Mouse (Mus musculus) kidney, postnatal 14 days (tissue): ENCODE data around the gene Ccne1.

ENCODE experiments used
- DNase-seq: peaks from one replicate; pipeline ENCODE4 v3.0.0; 2022; ENCODE audit warnings: mixed read lengths

Gene Ccne1

DNA sequence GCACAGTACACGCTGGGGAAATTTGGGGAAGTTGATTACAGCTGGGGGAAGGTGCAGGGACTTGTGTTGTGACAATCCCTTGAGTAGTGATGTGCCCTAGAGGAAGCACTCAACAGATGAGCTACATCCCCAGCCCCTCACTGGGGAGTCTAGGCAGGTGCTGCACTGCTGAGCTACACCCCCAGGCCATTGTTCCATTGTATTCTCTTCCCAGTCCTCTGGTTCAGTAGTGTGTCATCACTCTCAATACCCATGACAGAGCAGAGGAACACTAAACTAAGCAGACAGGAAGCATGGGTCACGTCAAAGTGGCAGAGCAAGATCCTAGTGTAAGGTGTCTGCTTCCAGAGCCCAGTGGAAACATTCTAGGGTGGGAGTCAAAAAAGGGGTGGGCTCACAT lies 14.2 kb downstream of the Ccne1 start:
- DNase-seq, result no peak

DNA sequence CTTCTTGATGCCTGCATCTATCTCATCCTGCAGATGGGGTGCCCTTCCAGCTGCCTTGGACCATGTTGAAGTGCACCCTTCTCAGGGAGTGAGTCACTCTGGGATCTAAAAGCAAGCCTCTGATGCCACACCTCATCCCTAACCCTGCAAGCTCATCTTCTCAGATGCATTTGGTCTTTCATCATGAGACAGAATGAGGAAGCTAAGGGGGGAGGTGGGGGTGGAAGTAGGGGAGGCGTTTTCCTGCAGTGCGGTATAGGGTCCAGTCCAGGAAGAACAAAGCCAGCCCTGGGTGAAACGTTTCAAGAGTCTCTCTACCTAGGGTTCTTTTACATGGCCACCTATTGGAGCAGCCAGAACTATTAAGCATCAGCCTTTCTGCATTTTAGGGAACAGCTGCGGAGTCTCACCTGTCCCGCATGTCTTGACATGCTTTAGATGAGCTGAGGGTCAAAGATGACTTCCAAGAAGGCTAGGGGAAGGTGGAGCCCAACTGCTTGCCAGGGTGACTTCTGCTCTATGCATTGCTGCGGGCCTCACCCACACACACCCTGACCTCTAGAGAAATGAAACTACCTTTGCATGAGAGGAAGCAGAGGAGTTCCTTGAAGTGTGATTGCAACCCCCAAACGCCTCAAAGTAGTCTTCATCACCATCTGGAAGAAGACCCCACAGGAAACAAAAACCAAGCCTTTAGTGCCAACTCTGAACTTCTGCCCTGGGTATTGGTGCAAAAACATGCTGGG lies 17.2 kb downstream of the Ccne1 start:
- no peak for DNase-seq

DNA sequence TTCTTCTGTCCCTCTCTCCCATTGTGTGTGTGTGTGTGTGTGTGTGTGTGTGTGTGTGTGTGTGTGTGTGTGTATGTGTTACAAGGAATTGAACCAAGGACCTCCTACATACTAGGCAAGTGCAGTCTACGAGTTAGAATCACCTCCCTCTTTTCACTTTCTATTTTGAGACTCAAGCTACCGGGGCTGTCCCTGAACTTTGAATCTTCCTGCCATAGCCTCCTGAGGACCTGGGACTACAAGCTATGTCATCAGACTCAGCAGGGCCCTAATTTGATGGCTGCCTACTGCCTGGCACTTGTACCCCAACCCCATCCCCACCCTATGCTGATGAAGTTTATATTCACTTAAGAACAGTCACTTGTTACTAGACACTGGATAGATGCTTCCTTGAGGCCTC lies 18.9 kb downstream of the Ccne1 start:
- no peak for DNase-seq

DNA sequence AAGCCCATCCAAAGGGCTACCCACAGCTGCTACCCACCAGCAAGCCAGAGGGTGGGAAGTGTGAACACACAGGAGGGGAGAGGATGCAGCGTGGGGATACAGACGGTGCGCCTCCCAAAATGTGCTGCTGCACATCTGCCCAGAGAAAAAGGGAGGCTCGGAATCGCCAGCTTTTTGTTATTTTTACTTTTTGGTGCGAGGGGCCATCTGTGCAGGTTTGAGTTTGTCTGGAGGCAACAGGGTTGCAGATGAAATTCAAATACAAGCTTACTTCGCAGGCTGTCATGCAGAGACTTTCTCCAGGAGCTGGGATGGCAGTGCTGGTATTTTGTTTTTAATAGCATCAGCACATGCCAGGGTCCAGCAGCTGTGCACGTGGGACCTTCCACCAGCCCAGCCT lies 19.5 kb downstream of the Ccne1 start:
- no peak for DNase-seq

DNA sequence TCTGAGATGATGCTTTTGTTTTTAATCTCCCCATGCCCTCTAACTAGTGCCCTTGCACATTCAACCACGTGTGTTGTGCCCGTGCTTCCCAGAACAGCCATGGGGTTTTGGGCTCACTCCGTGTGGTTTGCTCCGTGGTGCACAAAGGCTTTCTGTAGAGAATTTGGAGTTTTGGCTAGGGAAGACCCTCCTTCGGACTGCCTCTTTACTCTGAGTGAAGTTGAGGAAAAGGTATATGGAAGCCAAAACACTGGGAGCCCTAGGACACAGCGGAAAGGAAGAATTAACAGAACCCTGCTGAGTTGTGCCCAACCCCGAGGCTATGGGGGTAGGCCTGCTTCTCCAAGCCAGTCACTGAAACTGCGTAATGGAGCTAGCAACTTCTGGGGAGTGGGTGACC lies 20.9 kb downstream of the Ccne1 start:
- no peak for DNase-seq

DNA sequence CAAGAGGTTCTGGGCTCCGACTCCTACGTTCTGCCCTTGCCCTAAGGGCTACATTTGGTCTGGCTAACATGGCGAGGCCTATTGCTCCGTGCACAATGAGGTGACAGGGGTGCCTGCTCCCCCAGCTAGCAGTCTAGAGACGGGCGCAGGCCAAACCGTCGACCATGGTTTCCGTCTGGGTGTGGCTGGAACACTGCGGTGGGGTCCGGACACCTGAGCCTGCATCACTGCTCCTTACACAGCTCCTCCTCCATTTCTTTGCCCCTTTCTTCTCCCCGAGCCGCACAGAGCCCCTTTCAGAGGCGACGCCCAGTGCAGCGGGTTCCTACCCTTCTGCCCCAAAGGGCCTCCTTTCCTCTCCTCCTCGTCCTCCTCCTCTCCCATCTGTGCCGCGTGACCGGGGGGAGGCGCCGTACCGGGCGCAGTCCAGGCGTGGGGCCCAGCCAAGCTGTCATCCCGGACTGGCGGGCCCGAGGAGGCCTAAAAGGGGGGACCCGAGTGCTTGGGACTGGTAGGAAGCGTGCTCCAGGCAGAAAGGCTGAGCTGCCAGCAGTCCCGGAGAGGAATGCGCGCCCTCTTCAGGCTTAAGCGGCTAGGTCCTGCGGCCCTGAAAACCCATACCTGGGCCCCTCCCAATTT lies 21.6 kb downstream of the Ccne1 start:
- peak; percentile 66 for DNase-seq

DNA sequence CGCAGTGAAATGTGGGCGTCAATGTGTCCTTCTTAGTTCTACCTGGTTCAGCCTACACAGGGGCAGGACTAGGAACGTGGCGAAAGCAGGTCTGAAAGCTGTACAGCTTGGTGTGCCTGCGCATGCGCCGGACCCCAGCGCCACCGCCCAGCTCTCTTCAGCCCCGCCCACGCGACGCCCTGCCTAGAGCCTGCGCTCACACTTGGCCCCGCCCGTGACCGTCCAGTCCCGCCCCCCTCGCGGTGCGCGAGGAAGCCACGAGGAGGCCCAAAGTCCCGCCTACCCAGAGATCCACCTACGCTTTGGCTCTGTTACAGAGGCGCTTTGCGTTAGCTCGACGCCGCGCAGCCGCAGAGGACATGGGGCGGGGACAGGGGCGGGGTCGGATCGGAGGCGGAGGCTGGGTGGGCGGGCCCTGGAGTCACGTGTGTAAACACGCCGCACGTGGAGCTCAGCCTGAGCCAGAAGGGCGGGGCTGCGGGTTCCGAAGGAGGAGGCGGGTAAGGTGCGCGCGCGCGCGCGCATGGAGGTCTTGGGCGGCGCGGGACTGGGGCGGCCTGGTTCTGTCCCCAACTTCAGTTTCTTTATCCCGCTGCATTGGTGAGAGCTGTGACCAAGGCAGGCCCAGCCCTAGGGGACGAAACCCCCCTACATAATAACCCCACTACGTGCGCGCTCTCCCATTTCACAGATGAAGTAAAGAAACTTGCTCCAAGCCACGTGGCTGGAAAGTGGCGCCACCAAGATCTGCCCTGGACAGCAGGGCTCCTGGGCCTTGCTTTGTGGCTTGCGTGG lies 22.4 kb downstream of the Ccne1 start:
- peak; percentile 100 for DNase-seq

DNA sequence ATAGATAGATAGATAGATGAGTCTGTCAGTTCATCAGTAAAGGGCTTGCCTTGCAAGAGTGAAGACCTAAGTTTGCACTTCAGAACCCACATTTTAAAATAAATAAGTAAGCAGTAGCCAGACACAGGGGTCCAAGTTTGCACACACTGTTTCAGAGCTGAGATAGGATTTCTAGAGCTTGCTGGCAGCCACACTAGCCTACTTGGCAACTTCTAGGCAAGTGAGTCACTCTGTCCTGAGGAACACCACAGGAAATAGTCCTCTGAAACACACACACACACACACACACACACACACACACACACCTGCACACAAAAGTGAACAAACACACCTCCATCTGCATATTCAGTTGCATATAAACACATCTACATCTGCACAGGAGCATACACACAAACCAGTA lies 24.4 kb downstream of the Ccne1 start:
- DNase-seq, result no peak

DNA sequence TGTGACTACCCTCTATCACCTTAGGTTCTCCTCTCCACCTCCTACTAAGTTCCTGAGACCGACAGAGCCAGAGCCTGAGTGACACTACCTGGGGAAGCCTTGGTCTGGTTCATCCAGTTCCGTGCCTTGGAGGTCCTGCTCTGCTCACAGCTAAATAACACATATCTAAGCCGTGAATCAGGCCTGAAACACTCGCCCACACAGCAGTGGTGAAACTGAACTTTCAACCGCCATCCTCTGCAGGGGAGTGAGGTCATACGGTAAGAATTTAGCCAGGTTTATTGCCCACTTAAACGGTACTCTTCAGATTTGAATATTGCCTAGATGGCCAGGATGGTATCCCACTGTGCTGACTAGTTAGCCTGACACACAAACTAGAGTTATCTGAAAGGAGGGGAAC lies 30.1 kb downstream of the Ccne1 start:
- DNase-seq, result no peak

DNA sequence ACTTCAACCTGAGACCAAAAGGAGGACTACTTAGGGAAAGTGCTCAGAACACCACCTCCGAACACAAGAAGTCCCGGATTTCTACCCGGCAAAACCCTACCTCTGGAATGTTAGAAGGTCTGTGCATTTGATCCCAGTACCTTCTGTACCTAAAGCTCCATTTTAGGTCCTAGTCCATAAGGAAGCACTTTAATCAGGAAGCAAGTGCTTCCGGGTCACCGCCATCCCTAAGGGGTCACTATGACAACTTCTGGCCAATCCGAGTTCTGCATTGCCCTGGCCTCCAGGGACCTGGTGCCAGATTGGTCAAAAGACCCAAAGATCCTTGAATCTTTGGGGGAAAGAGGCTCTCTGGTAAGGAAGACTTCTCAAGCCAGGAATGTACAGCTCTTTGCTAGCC lies 31.8 kb downstream of the Ccne1 start:
- DNase-seq, result no peak

DNA sequence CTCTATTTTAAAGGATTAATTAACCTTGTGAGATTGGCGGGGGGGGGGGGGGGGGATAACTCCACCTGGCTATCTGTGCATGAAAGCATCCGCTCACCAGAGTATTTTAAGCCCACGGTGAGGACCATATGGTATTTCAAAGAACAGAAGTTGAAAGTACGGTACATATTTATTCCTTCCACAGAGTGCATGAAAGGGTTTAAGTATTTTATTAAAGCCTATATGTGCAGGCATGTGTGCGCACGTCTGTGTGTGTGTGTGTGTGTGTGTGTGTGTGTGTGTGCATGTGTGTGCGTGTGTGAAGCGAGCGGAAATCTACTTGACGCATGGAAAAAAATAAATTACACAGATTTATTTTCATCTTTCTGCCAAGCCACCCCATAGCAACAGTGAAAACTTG lies 32.4 kb downstream of the Ccne1 start:
- no peak for DNase-seq

DNA sequence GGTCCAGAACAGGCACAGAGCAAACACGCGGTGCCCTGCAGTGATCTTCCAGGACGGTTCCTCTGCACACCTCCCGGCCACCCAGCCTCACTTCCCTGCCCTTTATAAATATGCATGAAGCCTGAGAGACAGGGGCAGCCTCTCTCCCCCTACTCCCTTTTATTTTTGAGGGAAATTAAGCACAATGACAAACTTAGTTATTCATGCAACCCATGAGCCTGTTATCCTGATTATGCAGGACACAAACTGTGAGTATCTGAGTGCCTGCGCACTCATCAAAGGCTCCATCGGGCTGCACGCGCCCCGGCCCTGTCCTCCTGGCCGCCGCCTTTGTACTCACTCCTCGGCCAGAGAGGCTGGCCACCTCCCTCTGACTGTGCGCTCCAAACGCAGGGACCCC lies 32.8 kb downstream of the Ccne1 start:
- no peak for DNase-seq

DNA sequence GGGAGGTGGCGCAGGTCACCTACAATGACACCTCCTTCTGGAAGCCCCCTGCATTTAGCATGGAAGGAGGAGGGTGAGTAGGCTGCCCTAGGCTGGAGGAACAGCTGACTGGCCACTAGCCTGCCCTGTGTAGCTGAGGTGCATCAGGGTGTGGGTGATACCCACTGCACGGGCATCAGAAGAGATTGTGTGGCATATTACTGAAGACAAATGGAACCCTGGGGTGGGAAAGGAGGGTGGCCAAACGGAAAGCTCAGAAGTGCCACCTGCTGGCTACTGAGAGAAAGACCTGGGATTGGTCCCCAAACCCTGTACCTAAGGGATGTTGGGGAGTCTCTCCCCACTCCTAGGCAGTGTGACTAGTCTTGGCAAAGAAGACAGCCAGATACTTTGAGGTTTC lies 33.6 kb downstream of the Ccne1 start:
- DNase-seq, result peak; percentile 51

DNA sequence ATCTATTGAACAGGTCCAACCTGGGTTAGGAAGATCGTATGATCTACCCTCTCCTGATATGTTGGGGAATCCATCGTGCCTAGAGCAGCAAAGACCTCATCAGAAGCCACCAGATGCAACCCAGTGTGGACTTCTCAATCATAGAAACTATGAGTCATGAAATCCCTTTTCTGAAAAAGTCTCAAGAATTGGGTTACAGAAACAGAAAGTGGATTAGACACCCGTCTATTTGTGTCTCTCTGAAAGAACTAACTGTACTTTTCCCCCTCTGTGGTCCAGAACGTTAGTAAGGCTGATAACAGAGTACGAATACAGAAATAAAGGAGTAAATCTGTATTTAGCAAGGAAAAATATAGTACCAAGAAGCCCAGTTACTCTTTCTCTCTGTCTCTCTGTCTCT lies 36.3 kb downstream of the Ccne1 start:
- no peak for DNase-seq

DNA sequence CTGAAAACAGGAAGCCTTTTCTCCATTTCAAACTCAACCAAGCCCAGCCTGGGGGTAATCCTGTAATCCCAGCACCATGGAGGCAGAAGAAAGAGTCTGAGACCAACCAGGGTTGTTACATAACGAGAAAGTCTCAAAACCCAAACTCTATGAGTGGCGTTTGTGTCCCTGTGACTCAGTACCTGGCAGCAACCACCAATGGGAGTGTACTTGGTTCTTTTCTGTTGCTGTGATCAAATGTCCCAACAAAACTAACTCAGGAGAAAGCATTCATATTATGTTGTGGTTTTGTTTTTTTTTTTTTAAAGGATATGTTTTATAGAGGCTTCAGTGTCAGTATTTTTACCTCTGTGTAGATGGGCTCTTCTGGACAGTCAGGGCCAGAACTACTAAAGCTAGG lies 36.7 kb downstream of the Ccne1 start:
- no peak for DNase-seq

DNA sequence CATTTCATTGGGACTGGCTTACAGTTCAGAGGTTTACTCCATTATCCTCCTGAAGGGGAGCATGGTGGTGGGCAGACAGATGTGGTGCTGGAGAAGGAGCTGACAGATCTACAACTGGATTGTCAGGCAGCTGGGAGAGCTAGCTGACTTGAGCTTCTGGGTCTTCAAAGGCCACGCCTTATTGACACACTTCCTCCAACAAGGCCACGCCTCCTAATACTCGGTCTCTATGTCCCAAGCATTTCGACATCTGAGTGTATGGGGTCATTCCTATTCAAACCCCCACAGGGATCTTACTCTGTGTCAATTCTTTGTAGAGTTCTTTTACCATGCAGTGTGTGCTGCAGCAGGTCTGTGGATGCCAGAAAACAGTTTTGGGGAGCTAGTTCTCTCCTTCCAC lies 42.9 kb downstream of the Ccne1 start:
- DNase-seq, result no peak

DNA sequence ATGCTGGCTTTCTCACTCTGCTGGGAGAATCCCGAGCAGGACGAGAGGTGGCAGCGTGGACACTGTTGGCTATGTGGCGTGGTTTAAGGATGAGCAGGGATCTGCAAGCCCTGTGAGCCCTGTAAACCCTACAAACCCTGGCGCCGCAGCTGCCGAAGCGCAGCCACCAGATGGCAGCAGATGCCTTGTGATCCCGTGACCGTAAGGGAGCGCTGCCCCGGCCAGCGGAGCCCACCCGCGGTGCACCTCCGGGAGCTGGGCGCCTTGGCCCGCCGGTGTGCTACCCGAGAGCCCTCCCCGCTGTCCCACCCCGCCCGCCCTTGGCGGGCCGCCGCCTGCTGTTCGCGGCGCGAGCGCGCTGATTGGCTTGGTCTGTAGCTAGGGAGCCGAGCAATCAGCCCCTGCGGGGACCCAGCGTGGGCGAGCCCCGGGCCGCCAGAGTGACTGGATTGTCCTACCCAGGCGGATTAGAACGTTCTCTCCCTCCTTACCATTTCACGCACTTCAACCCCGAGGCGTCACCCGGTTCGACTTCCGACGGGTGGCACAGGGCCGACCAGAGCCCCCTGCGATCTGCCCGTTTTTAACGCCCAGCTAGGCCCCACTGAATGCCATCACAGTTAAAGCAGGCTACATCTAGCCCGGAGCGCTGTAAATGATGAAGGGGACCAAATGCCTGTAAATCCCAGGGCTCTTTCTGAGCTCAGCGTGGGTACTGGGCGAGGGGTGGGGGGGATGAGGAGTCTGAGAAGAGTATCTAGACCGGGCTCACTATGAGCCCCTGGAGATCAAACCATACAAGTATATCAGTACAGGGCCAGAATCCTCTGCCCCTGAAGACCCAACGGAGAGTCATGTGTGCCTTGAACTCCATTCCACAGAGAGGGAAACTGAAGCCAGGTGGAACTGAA lies 46.0 kb downstream of the Ccne1 start:
- DNase-seq, result peak; percentile 91

DNA sequence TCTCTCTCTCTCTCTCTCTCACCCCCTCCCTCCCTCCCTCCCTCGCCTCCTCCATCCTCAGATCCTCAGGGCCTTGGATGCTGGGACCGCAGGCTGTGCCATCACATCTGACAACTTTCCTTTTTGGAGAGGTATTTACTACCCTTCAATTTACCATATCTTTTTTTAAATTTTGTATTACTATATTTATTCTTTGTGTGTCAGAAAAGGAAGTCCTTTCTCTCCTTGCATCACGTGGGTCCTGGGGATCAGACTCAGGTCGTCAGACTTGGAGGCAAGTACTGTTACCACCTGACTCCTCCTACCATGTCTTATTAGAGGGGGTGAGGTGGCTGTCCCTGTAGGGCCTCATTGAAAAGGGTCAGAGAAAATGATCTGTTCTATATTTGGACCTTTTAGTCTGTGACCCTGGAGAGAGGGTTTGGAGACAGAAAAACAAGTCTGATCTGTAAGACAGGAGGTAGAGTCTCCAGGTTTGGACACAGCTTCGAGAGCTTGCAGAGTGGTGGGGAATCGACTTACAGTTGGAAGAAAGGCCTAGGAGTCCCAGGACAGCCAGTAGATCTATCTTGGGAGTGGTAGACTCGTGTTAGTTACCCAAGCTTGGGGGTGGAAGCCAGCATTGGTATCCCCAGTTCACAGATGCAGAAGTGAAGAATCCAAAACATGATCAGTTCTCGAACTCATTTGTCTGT lies 47.6 kb downstream of the Ccne1 start:
- DNase-seq, result no peak

DNA sequence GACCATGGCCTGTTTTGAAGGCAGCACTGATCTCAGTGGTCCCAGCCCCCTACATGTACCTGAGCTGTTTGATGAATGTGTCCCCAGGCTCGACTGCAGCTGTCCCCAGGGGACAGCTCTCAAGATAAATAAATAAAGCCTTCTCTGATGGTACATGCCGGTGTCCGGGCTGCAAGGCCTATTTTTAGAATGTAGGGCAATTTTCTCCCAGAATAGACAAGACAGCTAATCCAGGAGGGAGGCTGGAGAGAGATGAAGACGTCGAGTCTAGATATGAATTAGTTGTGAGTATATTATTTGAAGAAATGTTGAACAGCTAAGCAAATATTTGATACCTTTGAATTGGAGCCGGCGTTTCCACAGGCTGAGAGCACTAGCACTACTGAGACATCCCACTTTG lies 48.2 kb downstream of the Ccne1 start:
- DNase-seq, result no peak

DNA sequence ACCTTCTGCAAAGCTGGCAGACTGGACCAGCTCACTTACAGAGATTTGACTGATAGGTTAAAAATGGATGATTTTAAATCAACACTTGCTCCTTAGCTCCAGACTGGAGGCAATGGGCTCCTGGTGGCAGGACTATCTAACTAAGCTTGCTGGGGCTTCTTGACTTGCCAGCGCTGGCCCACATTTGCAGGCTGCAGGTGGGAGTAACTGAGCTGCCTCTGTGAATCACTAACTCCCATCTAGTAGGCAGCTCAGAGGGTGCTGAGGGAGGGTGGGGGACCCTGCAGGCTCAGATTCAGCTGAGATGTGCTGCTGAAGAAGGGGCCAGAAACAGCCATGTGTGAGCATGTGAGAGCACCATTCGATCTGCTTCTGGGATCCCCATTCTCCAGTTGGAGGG lies 51.3 kb downstream of the Ccne1 start:
- no peak for DNase-seq

DNA sequence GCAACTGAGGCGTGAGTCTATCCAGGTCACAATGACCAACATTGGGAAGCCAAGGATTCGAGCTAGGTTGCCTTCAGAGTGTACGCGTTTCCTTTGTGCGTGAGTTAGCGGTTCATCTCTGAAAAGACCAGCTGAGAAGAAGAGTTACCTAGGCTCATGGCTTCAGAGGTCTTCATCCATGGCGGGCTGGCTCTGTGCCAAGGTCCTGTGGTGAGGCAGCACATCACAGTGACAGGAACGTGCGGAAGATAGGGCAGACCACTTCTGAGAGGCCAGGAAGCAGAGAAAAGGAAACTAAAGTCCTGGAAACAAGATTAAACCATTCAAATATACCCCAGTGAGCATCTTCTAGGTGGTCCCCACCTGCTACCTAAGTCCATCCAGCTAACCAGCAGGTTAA lies 53.1 kb downstream of the Ccne1 start:
- DNase-seq, result no peak
